Comparison of ENCODE assay signal across 8 mouse cellular contexts in genomic region chr10:37138778-37139442, GRCm38 (mm10). TPM values are rescaled to one million over a fixed set of nuclear protein-coding genes. Genes with fewer than 3 reads are reported as not detected.
DNase-seq lines count a peak whose midpoint lies in the region; ATAC-seq and TF ChIP-seq lines count a peak whose summit lies in the region.

Gene Marcks (minus strand): TSS chr10:37138920.

- peak within 1 kb of the TSS; percentile 99 for H3K27ac ChIP-seq in forebrain, embryonic 11.5 days (ENCODE audit: low read depth, low read length)
- H3K27ac ChIP-seq in heart, embryonic 15.5 days = peak within 1 kb of the TSS; percentile 93
- H3K27ac ChIP-seq in liver, embryonic 12.5 days = peak within 1 kb of the TSS; percentile 84
- H3K27ac ChIP-seq in stomach, embryonic 14.5 days (ENCODE audit: low read length) = peak within 1 kb of the TSS; percentile 100

- peak; percentile 86 for DNase-seq in CD4-positive, CD25-positive, alpha-beta regulatory T cell, adult 2 months (ENCODE audit: low read depth, low spot score)
- DNase-seq in brain, embryonic 14.5 days (ENCODE audit: low read depth) = peak; percentile 98
- peak; percentile 96 for DNase-seq in forebrain, embryonic 11.5 days (ENCODE audit: low spot score)
- peak; percentile 93 for DNase-seq in kidney, postnatal 14 days
- peak; percentile 35 to 70 for DNase-seq in natural killer cell, adult 2 months (ENCODE audit: low spot score in 2 of 2)

- no peak for TF ChIP-seq CTCF in brain, embryonic 14.5 days (IDR thresholded peaks at IDR 0.05; ENCODE audit: borderline replicate concordance, extremely low read depth, insufficient read depth, insufficient read length)

- ATAC-seq in forebrain, embryonic 11.5 days (replicated peaks; ENCODE audit: low FRiP score) = peak; percentile 68
- peak; percentile 50 for ATAC-seq in heart, embryonic 15.5 days (replicated peaks; ENCODE audit: insufficient number of reproducible peaks, insufficient read depth, low FRiP score, low read depth)
- ATAC-seq in liver, embryonic 12.5 days = peak; percentile 60
- peak; percentile 51 for ATAC-seq in stomach, embryonic 14.5 days (ENCODE audit: insufficient number of reproducible peaks, insufficient read depth, low FRiP score, low read depth)

- H3K9ac ChIP-seq in forebrain, embryonic 11.5 days (ENCODE audit: low read length) = peak within 1 kb of the TSS; percentile 99
- H3K9ac ChIP-seq in heart, embryonic 15.5 days = peak within 1 kb of the TSS; percentile 91
- peak within 1 kb of the TSS; percentile 82 for H3K9ac ChIP-seq in liver, embryonic 12.5 days
- H3K9ac ChIP-seq in stomach, embryonic 14.5 days (replicated peaks; ENCODE audit: low read depth, low read length) = peak within 1 kb of the TSS; percentile 99

- no peaks in the 10 kb centered on the region for H3K27me3 ChIP-seq in forebrain, embryonic 11.5 days (ENCODE audit: control insufficient read depth, insufficient read depth, low read length)
- no peaks in the 10 kb centered on the region for H3K27me3 ChIP-seq in heart, embryonic 15.5 days
- H3K27me3 ChIP-seq in liver, embryonic 12.5 days (replicated peaks) = peaks cover 70% of the 10 kb centered on the region
- no peaks in the 10 kb centered on the region for H3K27me3 ChIP-seq in stomach, embryonic 14.5 days (ENCODE audit: control insufficient read depth, insufficient read depth, low read length)

- WGBS in forebrain, embryonic 11.5 days = under 1% methylated on average over 39 of the region's 39 CpGs
- WGBS in heart, embryonic 15.5 days = 0% methylated on average over 39 of the region's 39 CpGs
- WGBS in liver, embryonic 12.5 days (ENCODE audit: insufficient replicate concordance) = under 1% methylated on average over 39 of the region's 39 CpGs
- WGBS in stomach, embryonic 14.5 days = under 1% methylated on average over 39 of the region's 39 CpGs

- peaks cover 6% of the 10 kb centered on the region; the same call in 1 of the 2 replicates for H3K4me1 ChIP-seq in forebrain, embryonic 11.5 days (replicated peaks; ENCODE audit: control insufficient read depth, insufficient read depth, low read length)
- peaks cover 4% of the 10 kb centered on the region for H3K4me1 ChIP-seq in heart, embryonic 15.5 days (replicated peaks)
- peaks cover 46% of the 10 kb centered on the region for H3K4me1 ChIP-seq in liver, embryonic 12.5 days
- H3K4me1 ChIP-seq in stomach, embryonic 14.5 days (ENCODE audit: control insufficient read depth, insufficient read depth, low read length) = 0 out of 2 replicates have a peak, but pooled peaks cover 3% of the 10 kb centered on the region

- H3K36me3 ChIP-seq in forebrain, embryonic 11.5 days (ENCODE audit: control insufficient read depth, insufficient read depth, low read length) = peaks cover 6% of the 10 kb centered on the region; the same call in 1 of the 2 replicates
- H3K36me3 ChIP-seq in heart, embryonic 15.5 days = peaks cover 8% of the 10 kb centered on the region
- H3K36me3 ChIP-seq in liver, embryonic 12.5 days = peaks cover 7% of the 10 kb centered on the region
- peaks cover 17% of the 10 kb centered on the region for H3K36me3 ChIP-seq in stomach, embryonic 14.5 days (ENCODE audit: control insufficient read depth, insufficient read depth, low read length)

- peak; percentile 60 for TF ChIP-seq POLR2A in brain, embryonic 14.5 days (IDR thresholded peaks at IDR 0.05; ENCODE audit: borderline replicate concordance, extremely low read depth, insufficient read depth, insufficient read length, poor library complexity, severe bottlenecking)

- peak within 1 kb of the TSS; percentile 80 for H3K4me2 ChIP-seq in forebrain, embryonic 11.5 days (ENCODE audit: low read depth, low read length, severe bottlenecking)
- peak within 1 kb of the TSS; percentile 84 for H3K4me2 ChIP-seq in heart, embryonic 15.5 days
- H3K4me2 ChIP-seq in liver, embryonic 12.5 days = peak within 1 kb of the TSS; percentile 91
- peak within 1 kb of the TSS; percentile 93 for H3K4me2 ChIP-seq in stomach, embryonic 14.5 days (replicated peaks; ENCODE audit: low read depth, low read length)

- peak within 1 kb of the TSS; percentile 80 for H3K4me3 ChIP-seq in forebrain, embryonic 11.5 days (ENCODE audit: low read depth, low read length)
- peak within 1 kb of the TSS; percentile 68 for H3K4me3 ChIP-seq in heart, embryonic 15.5 days
- peak within 1 kb of the TSS; percentile 68 for H3K4me3 ChIP-seq in liver, embryonic 12.5 days
- peak within 1 kb of the TSS; percentile 95 for H3K4me3 ChIP-seq in stomach, embryonic 14.5 days (ENCODE audit: low read depth, low read length)

- no peaks in the 10 kb centered on the region for H3K9me3 ChIP-seq in forebrain, embryonic 11.5 days (ENCODE audit: control insufficient read depth, low read length)
- no peaks in the 10 kb centered on the region for H3K9me3 ChIP-seq in heart, embryonic 15.5 days (replicated peaks)
- no peaks in the 10 kb centered on the region for H3K9me3 ChIP-seq in liver, embryonic 12.5 days (replicated peaks)
- no peaks in the 10 kb centered on the region for H3K9me3 ChIP-seq in stomach, embryonic 14.5 days (ENCODE audit: control insufficient read depth, low read depth, low read length)

RNA-seq across cellular contexts. Expression of gene Marcks, which starts in this region (rescaled TPM):
- 328 and 380 TPM in 2 replicates for polyA plus RNA-seq in brain, embryonic 14.5 days (2012; rRNA removed)
- 314 and 331 TPM in 2 replicates for polyA plus RNA-seq in forebrain, embryonic 11.5 days (2014; fragmentation: Nextera tagmentation; extraction: Ambion mirVana)
- 51.7 and 54.6 TPM in 2 replicates for polyA plus RNA-seq in heart, embryonic 15.5 days (2015; fragmentation: Nextera tagmentation; extraction: Ambion mirVana)
- 34.9 and 37.0 TPM in 2 replicates for polyA plus RNA-seq in liver, embryonic 12.5 days (2016; fragmentation: Nextera tagmentation; extraction: Ambion mirVana)
- polyA plus RNA-seq in stomach, embryonic 14.5 days (2014; fragmentation: Nextera tagmentation; extraction: Ambion mirVana) = 188 and 209 TPM in 2 replicates

Comparison
In these comparisons a context has a peak if more than half of its experiments do, and no peak if none do; other contexts are left out.
1. Peak in every context shown above with its lines: DNase-seq, ATAC-seq, H3K4me3 ChIP-seq and H3K27ac ChIP-seq.